Mouse (Mus musculus) midbrain, embryonic 10.5 days (tissue): ENCODE results near the gene Sema3b. TPM values are rescaled to one million over a fixed set of nuclear protein-coding genes. Genes with fewer than 3 reads are reported as not detected.

Experiments used
- DNase-seq: peaks from one replicate; pipeline ENCODE4 v3.0.0-alpha.2; 2017; ENCODE audit warnings: low spot score
- H3K27ac ChIP-seq: fragments of 300-500 bp; sonication (generic); replicated peaks from 2 replicates; pipeline ENCODE4 v1.5.1; 2016; ENCODE audit warnings: mild to moderate bottlenecking
- H3K27me3 ChIP-seq: fragments of 300-500 bp; sonication (generic); 2 replicates; pipeline ENCODE4 v1.6.1; 2016; ENCODE audit warnings: low read depth, mild to moderate bottlenecking; ENCODE audit not compliant: poor library complexity, severe bottlenecking
- H3K36me3 ChIP-seq: fragments of 300-500 bp; sonication (generic); 2 replicates; pipeline ENCODE4 v1.6.1; 2016; ENCODE audit warnings: mild to moderate bottlenecking, moderate library complexity
- H3K4me1 ChIP-seq: fragments of 300-500 bp; sonication (generic); 2 replicates; pipeline ENCODE4 v1.6.1; 2016
- H3K4me3 ChIP-seq: fragments of 300-500 bp; sonication (generic); 2 replicates; pipeline ENCODE4 v1.5.1; 2016; ENCODE audit warnings: mild to moderate bottlenecking, moderate library complexity
- H3K9me3 ChIP-seq: fragments of 300-500 bp; sonication (generic); replicated peaks from 2 replicates; pipeline ENCODE4 v1.6.1; 2016; ENCODE audit warnings: mild to moderate bottlenecking
- WGBS: fragments of 180-500 bp; shearing (Covaris S2); methylation state at CpG from one replicate; pipeline ENCODE4 v1.1.7; 2016; 5-methylcytosine and 5-hydroxymethylcytosine counted together
- polyA plus RNA-seq: library from polyadenylated mRNA; unstranded; fragments of >200 nt; fragmentation: Nextera tagmentation; extraction: Ambion mirVana; gene quantifications from 2 replicates; pipeline ENCODE4 v1.2.1, GENCODE M21; 2016

The Sema3b gene
- polyA plus RNA-seq, 1 experiment from 2014 or later = 1.8 TPM

- Histone ChIP-seq H3K9me3 (no peaks in the 10 kb centered on the region), H3K36me3 (peaks cover under 1% of the 10 kb centered on the region; the same call in 1 of the 2 replicates), H3K4me1 (peaks cover 82% of the 10 kb centered on the region), H3K27me3 (peaks cover 63% of the 10 kb centered on the region), H3K27ac (peak within 1 kb of the TSS; percentile 80), H3K4me3 (peak within 1 kb of the TSS; percentile 58)
- peak; percentile 76 for DNase-seq
- WGBS = under 1% methylated on average over 61 of the region's 63 CpGs
Observed at GRCm38 (mm10) chr9:107551117-107551889, 57.7 kb downstream of the Sema3b start, which contains the start of gene Rassf1. Gene Rassf1, plus strand, starts transcription at chr9:107551555.

- no peak for DNase-seq
- Histone ChIP-seq H3K27me3 (peaks cover 63% of the 10 kb centered on the region), H3K4me3 (peak overlapping the region; percentile 58), H3K4me1 (peaks cover 81% of the 10 kb centered on the region), H3K27ac (peak overlapping the region; percentile 80), H3K9me3 (no peaks in the 10 kb centered on the region), H3K36me3 (no peaks in the 10 kb centered on the region)
- 17% methylated on average over 23 of the region's 23 CpGs for WGBS
Observed at GRCm38 (mm10) chr9:107550491-107551116, 58.4 kb downstream of the Sema3b start.

- no peaks in the 10 kb centered on the region for H3K9me3 ChIP-seq
- H3K36me3 ChIP-seq = peaks cover 9% of the 10 kb centered on the region
- peaks cover 63% of the 10 kb centered on the region for H3K27me3 ChIP-seq
- 89% methylated on average over 20 of the region's 20 CpGs for WGBS
- H3K27ac ChIP-seq = no peak overlapping the region
- peaks cover 76% of the 10 kb centered on the region for H3K4me1 ChIP-seq
- 0 out of 2 replicates have a peak overlapping the region, but pooled peaks have one; percentile 58 for H3K4me3 ChIP-seq
- no peak for DNase-seq
Observed at GRCm38 (mm10) chr9:107549297-107550074, 59.5 kb downstream of the Sema3b start.

- Histone ChIP-seq H3K27ac (no peak overlapping the region), H3K9me3 (no peaks in the 10 kb centered on the region), H3K27me3 (peaks cover 63% of the 10 kb centered on the region), H3K36me3 (peaks cover 16% of the 10 kb centered on the region), H3K4me1 (peaks cover 71% of the 10 kb centered on the region), H3K4me3 (no peak overlapping the region)
- 90% methylated on average over 10 of the region's 10 CpGs for WGBS
- no peak for DNase-seq
Observed at GRCm38 (mm10) chr9:107548820-107549219, 60.2 kb downstream of the Sema3b start.

- peaks cover 70% of the 10 kb centered on the region for H3K4me1 ChIP-seq
- 81% methylated on average over 5 of the region's 5 CpGs for WGBS
- H3K27ac ChIP-seq = 0 out of 2 replicates have a peak overlapping the region, but pooled peaks have one; percentile 5
- H3K36me3 ChIP-seq = peaks cover 23% of the 10 kb centered on the region
- H3K9me3 ChIP-seq = no peaks in the 10 kb centered on the region
- DNase-seq = no peak
- H3K4me3 ChIP-seq = no peak overlapping the region
- peaks cover 56% of the 10 kb centered on the region for H3K27me3 ChIP-seq
Observed at GRCm38 (mm10) chr9:107547957-107548356, 61.1 kb downstream of the Sema3b start.

Other genes with a start within 250 kb of the Sema3b start
- gene Cacna2d2, start 209.6 kb downstream of the Sema3b start, polyA plus RNA-seq = 1.00 and 1.7 TPM in 2 replicates
- gene Tmem115, start 75.3 kb downstream of the Sema3b start, polyA plus RNA-seq = 38.6 and 39.5 TPM in 2 replicates
- 20.5 and 22.6 TPM in 2 replicates for gene Cyb561d2, start 67.0 kb downstream of the Sema3b start, polyA plus RNA-seq
- 37.1 and 40.4 TPM in 2 replicates for gene Nprl2, start 67.0 kb downstream of the Sema3b start, polyA plus RNA-seq
- gene Zmynd10, start 61.9 kb downstream of the Sema3b start, polyA plus RNA-seq = 0.75 and 1.1 TPM in 2 replicates
- gene Rassf1, start 57.7 kb downstream of the Sema3b start, polyA plus RNA-seq = 54.2 and 54.8 TPM in 2 replicates
- 79.2 and 84.3 TPM in 2 replicates for gene Tusc2, start 46.0 kb downstream of the Sema3b start, polyA plus RNA-seq
- gene Hyal2, start 41.3 kb downstream of the Sema3b start, polyA plus RNA-seq = 143 and 150 TPM in 2 replicates
- gene Hyal1, start 32.3 kb downstream of the Sema3b start, polyA plus RNA-seq = 6.8 and 9.3 TPM in 2 replicates
- gene Naa80, start 30.3 kb downstream of the Sema3b start, polyA plus RNA-seq = 17.6 and 18.2 TPM in 2 replicates
- 0.62 and 0.96 TPM in 2 replicates for gene Hyal3, start 28.4 kb downstream of the Sema3b start, polyA plus RNA-seq
- gene Ifrd2, start 21.6 kb downstream of the Sema3b start, polyA plus RNA-seq = 46.3 and 56.8 TPM in 2 replicates
- 629 and 656 TPM in 2 replicates for gene Gnai2, start 26.1 kb upstream of the Sema3b start, polyA plus RNA-seq
- 9.3 and 11.6 TPM in 2 replicates for gene Slc38a3, start 60.3 kb upstream of the Sema3b start, polyA plus RNA-seq
- gene Gnat1, start 70.5 kb upstream of the Sema3b start, polyA plus RNA-seq = 3.2 and 3.6 TPM in 2 replicates
- 14.9 and 17.2 TPM in 2 replicates for gene Sema3f, start 101.2 kb upstream of the Sema3b start, polyA plus RNA-seq
- gene Rbm5, start 161.8 kb upstream of the Sema3b start, polyA plus RNA-seq = 200 and 220 TPM in 2 replicates